Comparison of ENCODE assay signal across 11 mouse cellular contexts in the genomic region with DNA sequence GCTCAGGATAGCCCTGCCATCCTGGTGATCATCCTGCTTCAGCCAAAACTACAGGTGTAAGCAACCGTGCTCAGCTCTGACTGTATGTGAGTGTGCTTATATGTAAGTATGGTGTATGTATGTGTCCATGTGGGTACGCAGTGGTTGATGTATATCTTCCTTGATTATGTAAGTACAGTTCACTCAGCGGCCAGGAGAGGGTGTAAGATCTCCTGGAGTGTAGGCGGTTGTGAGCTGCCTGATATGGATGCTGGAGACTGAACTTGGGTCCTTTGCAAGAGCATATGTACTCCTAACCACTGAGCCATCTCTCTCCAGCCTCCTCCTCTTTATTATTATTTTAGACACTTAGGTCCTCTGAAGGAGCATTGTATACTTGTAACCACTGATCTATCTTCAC. TPM values are rescaled to one million over a fixed set of nuclear protein-coding genes. Genes with fewer than 3 reads are reported as not detected.
DNase-seq lines count a peak whose midpoint lies in the region; ATAC-seq and TF ChIP-seq lines count a peak whose summit lies in the region.
"Had no signal": no experiment of that assay in that cellular context is flagged by ENCODE, and none has a peak within 500 bp of the region (broad histone marks: within the 10 kb centered on the region; RNA-seq: fewer than 3 reads in every experiment).

No protein-coding gene starts in this region.

- no peak overlapping the region for H3K27ac ChIP-seq in layer of hippocampus, adult 2 months
- H3K27ac ChIP-seq in MEL (ENCODE audit: control insufficient read depth, low read depth, low read length): no peak overlapping the region

- H3K27me3 ChIP-seq in MEL (ENCODE audit: control insufficient read depth in 1 of 2, insufficient read depth in 2 of 2, low read length in 2 of 2): no peaks in the 10 kb centered on the region

- H3K36me3 ChIP-seq in MEL (ENCODE audit: control insufficient read depth in 1 of 2, insufficient read depth in 2 of 2, low read length in 2 of 2): peaks cover 2 to 5% of the 10 kb centered on the region in 2 experiments; a peak in 3 of 4 replicates

- DNase-seq in layer of hippocampus, adult 2 months (ENCODE audit: low spot score in 2 of 2): no peak
- no peak for DNase-seq in layer of hippocampus, adult 18-20 months (ENCODE audit: low spot score in 2 of 2)
- DNase-seq in CD4-positive helper T cell, adult 2 months (ENCODE audit: low read depth, low spot score): peak; percentile 30
- peak; percentile 83 for DNase-seq in MEL (ENCODE audit: low read depth, low spot score)
- DNase-seq in right cerebral cortex, postnatal 10 days (ENCODE audit: low spot score in 2 of 2): no peak
- DNase-seq: adrenal gland, postnatal 36 days; cerebellum, postnatal 14 days; forebrain, postnatal 0 days; gastrocnemius, postnatal 10 days had no signal

- peak; percentile 40 for TF ChIP-seq RAD21 in MEL (IDR thresholded peaks at IDR 0.05; ENCODE audit: low read depth, low read length)

- no peak overlapping the region for H3K4me3 ChIP-seq in layer of hippocampus, adult 2 months
- H3K4me3 ChIP-seq in MEL (ENCODE audit: control insufficient read depth in 1 of 2, insufficient read depth in 1 of 2, low read depth in 2 of 2, low read length in 2 of 2): no peak overlapping the region

- H3K9me3 ChIP-seq in MEL (replicated peaks; ENCODE audit: insufficient read depth, low read length): no peaks in the 10 kb centered on the region

- H3K9ac ChIP-seq in MEL (ENCODE audit: control insufficient read depth, low read depth, low read length, poor library complexity, severe bottlenecking): no peak overlapping the region
- H3K9ac ChIP-seq: forebrain, postnatal 0 days had no signal

- 0 out of 2 replicates have a peak, but pooled peaks have one; percentile 32 for ATAC-seq in megakaryocyte-erythroid progenitor cell, adult 5-6 weeks (replicated peaks; ENCODE audit: low FRiP score, low TSS enrichment, poor library complexity, severe bottlenecking)
- no peak for ATAC-seq in activated CD4-positive, CD25-positive, alpha-beta regulatory T cell, adult 4 months
- ATAC-seq: forebrain, postnatal 0 days had no signal

- H3K79me2 ChIP-seq in MEL (ENCODE audit: control insufficient read depth, insufficient read depth, low read length, poor library complexity): peaks cover 16% of the 10 kb centered on the region

- TF ChIP-seq CTCF in layer of hippocampus, adult 2 months (conservative IDR thresholded peaks at IDR 0.05): peak; percentile 36
- TF ChIP-seq CTCF in MEL (IDR thresholded peaks at IDR 0.05 in 2 of 3, conservative IDR thresholded peaks at IDR 0.05 in 1 of 3; ENCODE audit: control insufficient read depth in 1 of 3, insufficient read depth in 1 of 3, low read depth in 2 of 3, low read length in 3 of 3, poor library complexity in 1 of 3, severe bottlenecking in 1 of 3): peak; percentile 35 to 63 (median 44)

- H3K4me1 ChIP-seq in MEL (ENCODE audit: control insufficient read depth in 1 of 2, insufficient read depth in 2 of 2, low read length in 2 of 2): peaks cover 2 to 9% of the 10 kb centered on the region in 2 experiments; a peak in 1 of 4 replicates

- no peak for TF ChIP-seq POLR2A in MEL (IDR thresholded peaks at IDR 0.05; ENCODE audit: control insufficient read depth in 1 of 2, insufficient read depth in 1 of 2, low read depth in 1 of 2, low read length in 2 of 2, poor library complexity in 1 of 2)

- TF ChIP-seq EP300 in MEL (IDR thresholded peaks at IDR 0.05; ENCODE audit: low read depth in 1 of 2, low read length in 2 of 2): no peak

TF ChIP-seq in MEL, 35 proteins besides CTCF, POLR2A, EP300 and RAD21:
- TF ChIP-seq NRF1 (IDR thresholded peaks at IDR 0.05; ENCODE audit: insufficient read depth, low read depth, low read length, poor library complexity, severe bottlenecking): no peak
- peak; percentile 56 for TF ChIP-seq SMC3 (IDR thresholded peaks at IDR 0.05; ENCODE audit: low read depth, low read length)

RNA-seq across cellular contexts. Expression of gene Ncbp3, which starts 2.8 kb away (rescaled TPM):
- total RNA-seq in layer of hippocampus, adult 2 months (2021): 10 to 100 TPM; 10.6 to 11.8 TPM
- 10 to 100 TPM in 1 of 2 experiments, 1 to 10 TPM in 1; 9.3 to 10.4 TPM for total RNA-seq in layer of hippocampus, adult 18-20 months (2021)
- 9.3 and 9.6 TPM in 2 replicates for total RNA-seq in MEL (2012; rRNA removed)
- 1 to 10 TPM in 1 of 2 experiments, not detected in 1; 8.4 TPM for polyA plus RNA-seq in MEL (2012; ENCODE audit: insufficient read depth in 1 of 2, insufficient read length in 2 of 2, low read depth in 1 of 2, low replicate concordance in 2 of 2, missing spikeins in 1 of 2)
- total RNA-seq in megakaryocyte-erythroid progenitor cell, adult 5-6 weeks (2014; fragmentation: Nextera tagmentation): 12.5 and 12.7 TPM in 2 replicates
- total RNA-seq in megakaryocyte-erythroid progenitor cell, adult 5-6 weeks (2017): 16.4 and 19.1 TPM in 2 replicates
- 10 to 100 TPM; 14.3 to 16.8 TPM for polyA plus RNA-seq in activated CD4-positive, CD25-positive, alpha-beta regulatory T cell, adult 4 months (2017; shearing (Covaris generic))

RNA-seq across cellular contexts. Expression of gene Camkk1, which starts 26.0 kb away (rescaled TPM):
- total RNA-seq in layer of hippocampus, adult 2 months (2021): 100 to 1,000 TPM; 173 to 177 TPM
- total RNA-seq in layer of hippocampus, adult 18-20 months (2021): 100 to 1,000 TPM; 175 to 178 TPM
- total RNA-seq in MEL (2012; rRNA removed): 5.3 and 5.8 TPM in 2 replicates
- 1 to 10 TPM in 1 of 2 experiments, not detected in 1; 6.6 TPM for polyA plus RNA-seq in MEL (2012; ENCODE audit: insufficient read depth in 1 of 2, insufficient read length in 2 of 2, low read depth in 1 of 2, low replicate concordance in 2 of 2, missing spikeins in 1 of 2)
- total RNA-seq in megakaryocyte-erythroid progenitor cell, adult 5-6 weeks (2014; fragmentation: Nextera tagmentation): 0.12 and 0.28 TPM in 2 replicates
- 0.53 TPM in 1 of 2 replicates, not detected in the other for total RNA-seq in megakaryocyte-erythroid progenitor cell, adult 5-6 weeks (2017)
- polyA plus RNA-seq in activated CD4-positive, CD25-positive, alpha-beta regulatory T cell, adult 4 months (2017; shearing (Covaris generic)): 1 to 10 TPM; 2.4 to 2.6 TPM

RNA-seq across cellular contexts. Expression of gene Itgae, which starts 45.6 kb away (rescaled TPM):
- under 1 TPM; 0.15 to 0.20 TPM for total RNA-seq in layer of hippocampus, adult 2 months (2021)
- under 1 TPM; 0.10 to 0.17 TPM for total RNA-seq in layer of hippocampus, adult 18-20 months (2021)
- total RNA-seq in MEL (2012; rRNA removed): 0.04 and 0.16 TPM in 2 replicates
- polyA plus RNA-seq in MEL (2012; ENCODE audit: insufficient read depth in 1 of 2, insufficient read length in 2 of 2, low read depth in 1 of 2, low replicate concordance in 2 of 2, missing spikeins in 1 of 2): under 1 TPM in 1 of 2 experiments, not detected in 1; 0.22 TPM
- 0.17 and 0.20 TPM in 2 replicates for total RNA-seq in megakaryocyte-erythroid progenitor cell, adult 5-6 weeks (2014; fragmentation: Nextera tagmentation)
- total RNA-seq in megakaryocyte-erythroid progenitor cell, adult 5-6 weeks (2017): not detected in 2 replicates
- 100 to 1,000 TPM in 1 of 2 experiments, 10 to 100 TPM in 1; 94.7 to 118 TPM for polyA plus RNA-seq in activated CD4-positive, CD25-positive, alpha-beta regulatory T cell, adult 4 months (2017; shearing (Covaris generic))

RNA-seq across cellular contexts. Expression of gene P2rx1, which starts 45.9 kb away (rescaled TPM):
- under 1 TPM; 0.15 to 0.44 TPM for total RNA-seq in layer of hippocampus, adult 2 months (2021)
- under 1 TPM; 0.25 to 0.27 TPM for total RNA-seq in layer of hippocampus, adult 18-20 months (2021)
- 3.0 and 3.1 TPM in 2 replicates for total RNA-seq in MEL (2012; rRNA removed)
- 1 to 10 TPM in 1 of 2 experiments, not detected in 1; 8.1 TPM for polyA plus RNA-seq in MEL (2012; ENCODE audit: insufficient read depth in 1 of 2, insufficient read length in 2 of 2, low read depth in 1 of 2, low replicate concordance in 2 of 2, missing spikeins in 1 of 2)
- total RNA-seq in megakaryocyte-erythroid progenitor cell, adult 5-6 weeks (2014; fragmentation: Nextera tagmentation): 1.8 and 3.1 TPM in 2 replicates
- 2.2 TPM in 1 of 2 replicates, not detected in the other for total RNA-seq in megakaryocyte-erythroid progenitor cell, adult 5-6 weeks (2017)
- under 1 TPM in 1 of 2 experiments, not detected in 1; 0.42 TPM for polyA plus RNA-seq in activated CD4-positive, CD25-positive, alpha-beta regulatory T cell, adult 4 months (2017; shearing (Covaris generic))

Comparison
In these comparisons a context has a peak if more than half of its experiments do, and no peak if none do; other contexts are left out.
1. DNase-seq: peak in CD4-positive helper T cell, adult 2 months (single experiment) and MEL (single experiment); none in layer of hippocampus, adult 2 months (0 of 2), layer of hippocampus, adult 18-20 months (0 of 2) and right cerebral cortex, postnatal 10 days (0 of 2).
2. RNA of gene Camkk1, which starts 26.0 kb away (total RNA-seq): 175 to 178 TPM in layer of hippocampus, adult 18-20 months and 173 to 177 TPM in layer of hippocampus, adult 2 months; 5.3 to 5.8 TPM in MEL and 0.12 to 0.53 TPM in megakaryocyte-erythroid progenitor cell, adult 5-6 weeks; every median in the first group is over 10 times any median in the second.